Mouse (Mus musculus): ENCODE results near the gene E2f8.
A peak's percentile ranks its signal among the peaks of the same experiment; 100 is the strongest.

E2f8 gene

GRCm38 (mm10) chr7:48888751-48889150 is 7.4 kb upstream of the E2f8 start:
- no peak for DNase-seq

GRCm38 (mm10) chr7:48887973-48888372 is 6.6 kb upstream of the E2f8 start:
- peak in 1 of 2 experiments; percentile 49 for DNase-seq

- DNase-seq = no peak
Observed at GRCm38 (mm10) chr7:48884266-48884611, 2.8 kb upstream of the E2f8 start.

GRCm38 (mm10) chr7:48883525-48884265 is 2.3 kb upstream of the E2f8 start:
- DNase-seq = no peak

- DNase-seq = peak; percentile 29 to 39
Observed at GRCm38 (mm10) chr7:48881971-48882609, 694 bp upstream of the E2f8 start.

- peak; percentile 98 for DNase-seq
Observed at GRCm38 (mm10) chr7:48880591-48881481, 560 bp downstream of the E2f8 start.

- DNase-seq = no peak
Observed at GRCm38 (mm10) chr7:48879574-48879973, 1.8 kb downstream of the E2f8 start.

GRCm38 (mm10) chr7:48877786-48878390 is 3.5 kb downstream of the E2f8 start:
- no peak for DNase-seq

- peak; percentile 34 to 62 for DNase-seq
Observed at GRCm38 (mm10) chr7:48876526-48876925, 4.9 kb downstream of the E2f8 start.

- DNase-seq = no peak
Observed at GRCm38 (mm10) chr7:48875096-48875495, 6.3 kb downstream of the E2f8 start.

GRCm38 (mm10) chr7:48871292-48871691 is 10.1 kb downstream of the E2f8 start:
- no peak for DNase-seq

- no peak for DNase-seq
Observed at GRCm38 (mm10) chr7:48870579-48871180, 10.7 kb downstream of the E2f8 start.

- DNase-seq = no peak
Observed at GRCm38 (mm10) chr7:48870144-48870543, 11.3 kb downstream of the E2f8 start.

- no peak for DNase-seq
Observed at GRCm38 (mm10) chr7:48867576-48867975, 13.8 kb downstream of the E2f8 start.

GRCm38 (mm10) chr7:48864671-48865458 is 16.5 kb downstream of the E2f8 start:
- no peak for DNase-seq

- no peak for DNase-seq
Observed at GRCm38 (mm10) chr7:48864199-48864598, 17.2 kb downstream of the E2f8 start.

GRCm38 (mm10) chr7:48861796-48862195 is 19.6 kb downstream of the E2f8 start:
- DNase-seq = no peak

GRCm38 (mm10) chr7:48860948-48861347 is 20.4 kb downstream of the E2f8 start:
- DNase-seq = no peak

GRCm38 (mm10) chr7:48859362-48859761 is 22.0 kb downstream of the E2f8 start:
- no peak for DNase-seq

GRCm38 (mm10) chr7:48858257-48858656 is 23.1 kb downstream of the E2f8 start:
- DNase-seq = no peak

- no peak for DNase-seq
Observed at GRCm38 (mm10) chr7:48855461-48855860, 25.9 kb downstream of the E2f8 start.

- no peak for DNase-seq
Observed at GRCm38 (mm10) chr7:48853496-48853895, 27.9 kb downstream of the E2f8 start.

Measured in kidney, postnatal 4 days (tissue).